Mouse (Mus musculus) erythroblast, embryonic 14.5 days (primary cell): ENCODE results near the gene Tlr6. TPM values are rescaled to one million over a fixed set of nuclear protein-coding genes. Genes with fewer than 3 reads are reported as not detected.

Experiments
- H3K27me3 ChIP-seq: 2 replicates; pipeline ENCODE4 v1.6.1; 2012; ENCODE audit warnings: inconsistent platforms; ENCODE audit not compliant: control insufficient read depth
- H3K36me3 ChIP-seq: 2 replicates; pipeline ENCODE4 v1.6.1; 2012; ENCODE audit warnings: mild to moderate bottlenecking, inconsistent platforms; ENCODE audit not compliant: control insufficient read depth
- H3K4me1 ChIP-seq: 2 replicates; pipeline ENCODE4 v1.6.1; 2012; ENCODE audit warnings: inconsistent platforms; ENCODE audit not compliant: control insufficient read depth
- H3K4me3 ChIP-seq: replicated peaks from 2 replicates; pipeline ENCODE3; 2012; ENCODE audit warnings: moderate library complexity, mild to moderate bottlenecking, inconsistent platforms
- H3K9me3 ChIP-seq: 2 replicates; pipeline ENCODE4 v1.6.1; 2012; ENCODE audit warnings: low read length, inconsistent platforms, mixed read lengths; ENCODE audit not compliant: control insufficient read depth
- GATA1 ChIP-seq: IDR thresholded peaks from 2 replicates; pipeline ENCODE4 v1.6.1; 2012; ENCODE audit warnings: low read length, inconsistent platforms, mixed read lengths
- TAL1 ChIP-seq: IDR thresholded peaks from 3 replicates; pipeline ENCODE4 v1.6.1; 2012; ENCODE audit warnings: low read length, inconsistent platforms, mixed read lengths
- polyA plus RNA-seq: library from polyadenylated mRNA; stranded (reverse); fragments of >175 nt; gene quantifications from 2 replicates; pipeline ENCODE4 v1.2.3, GENCODE M21; 2012

The Tlr6 gene
- not detected in 2 replicates for polyA plus RNA-seq

DNA sequence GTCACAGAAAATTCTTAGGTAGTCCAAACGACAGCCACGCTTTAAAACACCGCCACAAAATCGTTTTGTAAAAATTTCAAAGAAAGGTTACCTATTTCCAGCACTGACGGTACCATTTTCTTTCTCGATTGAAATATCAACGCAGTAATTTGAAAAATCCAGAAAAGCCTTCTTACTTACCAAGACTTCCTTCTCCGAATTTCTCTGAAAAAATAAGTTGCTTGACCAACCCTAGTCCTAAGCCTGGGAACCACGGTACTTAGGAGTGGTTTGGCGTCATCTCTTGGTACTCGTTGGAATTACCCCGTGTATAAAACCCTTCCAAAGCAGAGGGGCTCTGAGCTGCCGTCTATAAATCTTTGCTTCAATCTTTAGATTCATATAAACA lies at the start of gene Tlr6:
Gene Tlr6, minus strand, starts transcription at position 255 of the 388 bp plus-strand sequence.
- H3K36me3 ChIP-seq = no peaks in the 10 kb centered on the region
- TF ChIP-seq GATA1 = no peak
- TF ChIP-seq TAL1 = no peak
- peaks cover 5% of the 10 kb centered on the region for H3K27me3 ChIP-seq
- H3K4me3 ChIP-seq = peak within 1 kb of the TSS; percentile 57
- no peaks in the 10 kb centered on the region for H3K9me3 ChIP-seq
- peaks cover 2% of the 10 kb centered on the region; the same call in 1 of the 2 replicates for H3K4me1 ChIP-seq

DNA sequence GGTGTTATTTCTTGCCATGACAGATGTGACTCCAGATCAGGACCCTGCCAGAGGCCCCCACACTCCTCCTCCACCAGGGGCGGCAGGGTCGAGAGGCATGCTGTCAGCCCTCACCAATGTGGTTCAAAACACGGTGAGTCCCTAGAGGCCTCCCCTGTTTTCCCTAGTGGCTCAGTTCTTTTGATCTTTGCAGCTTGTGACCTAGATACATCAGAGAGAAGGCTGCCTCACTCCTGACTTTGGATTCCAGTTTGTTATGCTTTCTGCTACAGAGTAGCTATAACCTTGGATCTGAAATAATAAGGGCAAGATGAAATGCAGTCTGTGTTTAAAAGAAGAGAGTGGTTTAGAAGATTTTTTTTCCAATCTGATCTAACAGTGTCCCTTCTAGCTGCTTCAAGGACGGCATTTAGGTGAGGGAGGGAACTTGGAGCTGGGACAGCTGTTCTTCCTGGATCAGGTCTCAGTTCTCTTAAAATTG lies 46.2 kb upstream of the Tlr6 start:
- Histone ChIP-seq H3K4me1 (no peaks in the 10 kb centered on the region), H3K36me3 (peaks cover 7% of the 10 kb centered on the region; the same call in 1 of the 2 replicates), H3K9me3 (peaks cover 3% of the 10 kb centered on the region; the same call in 1 of the 2 replicates), H3K4me3 (no peak overlapping the region), H3K27me3 (no peaks in the 10 kb centered on the region)
- TF ChIP-seq TAL1 (no peak), GATA1 (no peak)

DNA sequence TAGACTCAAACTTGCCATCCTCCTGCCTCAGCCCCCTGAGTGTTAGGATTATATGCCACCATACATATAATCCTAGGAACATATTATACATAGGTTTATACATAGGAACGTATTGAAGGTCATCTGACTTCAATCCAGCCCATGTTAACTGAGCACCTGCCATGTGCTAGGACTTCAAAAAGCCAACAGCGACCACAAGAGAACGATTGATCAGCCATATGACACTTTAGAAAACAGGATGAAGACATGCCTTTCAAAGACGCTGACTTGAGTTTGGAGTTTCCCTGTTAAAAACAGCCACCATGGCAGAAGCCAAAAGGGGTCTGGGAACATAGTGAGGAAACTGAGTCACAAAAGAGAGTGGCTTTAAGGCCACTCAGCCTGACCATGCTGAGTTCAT lies 45.4 kb upstream of the Tlr6 start:
- Histone ChIP-seq H3K4me1 (no peaks in the 10 kb centered on the region), H3K27me3 (no peaks in the 10 kb centered on the region), H3K9me3 (0 out of 2 replicates have a peak, but pooled peaks cover under 1% of the 10 kb centered on the region), H3K4me3 (no peak overlapping the region), H3K36me3 (peaks cover 5% of the 10 kb centered on the region; the same call in 1 of the 2 replicates)
- no peak for TF ChIP-seq GATA1
- no peak for TF ChIP-seq TAL1

DNA sequence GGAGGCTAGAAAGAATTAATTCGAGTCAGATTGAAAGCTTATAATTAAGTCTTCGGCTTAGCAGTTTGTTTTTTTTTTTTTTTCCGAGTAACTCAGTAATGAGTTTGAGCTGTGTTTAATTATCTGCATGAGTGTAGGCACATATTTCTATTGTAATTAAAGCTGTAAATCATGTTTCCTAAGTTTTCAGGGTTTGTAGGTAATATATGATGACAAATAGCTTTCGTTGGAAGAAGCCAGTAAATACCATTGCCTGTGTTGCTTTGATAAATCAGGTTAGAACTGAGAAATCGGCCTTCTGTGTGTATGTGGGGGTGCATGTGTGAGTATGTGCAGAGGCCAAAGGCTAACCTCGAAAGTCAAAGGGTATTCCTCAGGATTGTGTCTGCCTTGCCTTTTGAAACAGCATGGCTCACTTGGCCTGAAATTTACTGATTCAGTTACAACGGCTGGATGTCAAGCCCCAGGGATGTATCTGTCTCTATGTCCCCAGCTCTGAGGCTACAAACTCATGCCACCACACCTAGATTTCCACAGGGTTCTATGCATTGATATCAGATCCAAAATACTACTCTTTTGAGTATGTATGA lies 44.1 kb upstream of the Tlr6 start:
- H3K36me3 ChIP-seq = no peaks in the 10 kb centered on the region; the same call in 1 of the 2 replicates
- TF ChIP-seq TAL1 = no peak
- no peak for TF ChIP-seq GATA1
- no peaks in the 10 kb centered on the region for H3K4me1 ChIP-seq
- H3K4me3 ChIP-seq = no peak overlapping the region
- no peaks in the 10 kb centered on the region for H3K9me3 ChIP-seq
- H3K27me3 ChIP-seq = no peaks in the 10 kb centered on the region

DNA sequence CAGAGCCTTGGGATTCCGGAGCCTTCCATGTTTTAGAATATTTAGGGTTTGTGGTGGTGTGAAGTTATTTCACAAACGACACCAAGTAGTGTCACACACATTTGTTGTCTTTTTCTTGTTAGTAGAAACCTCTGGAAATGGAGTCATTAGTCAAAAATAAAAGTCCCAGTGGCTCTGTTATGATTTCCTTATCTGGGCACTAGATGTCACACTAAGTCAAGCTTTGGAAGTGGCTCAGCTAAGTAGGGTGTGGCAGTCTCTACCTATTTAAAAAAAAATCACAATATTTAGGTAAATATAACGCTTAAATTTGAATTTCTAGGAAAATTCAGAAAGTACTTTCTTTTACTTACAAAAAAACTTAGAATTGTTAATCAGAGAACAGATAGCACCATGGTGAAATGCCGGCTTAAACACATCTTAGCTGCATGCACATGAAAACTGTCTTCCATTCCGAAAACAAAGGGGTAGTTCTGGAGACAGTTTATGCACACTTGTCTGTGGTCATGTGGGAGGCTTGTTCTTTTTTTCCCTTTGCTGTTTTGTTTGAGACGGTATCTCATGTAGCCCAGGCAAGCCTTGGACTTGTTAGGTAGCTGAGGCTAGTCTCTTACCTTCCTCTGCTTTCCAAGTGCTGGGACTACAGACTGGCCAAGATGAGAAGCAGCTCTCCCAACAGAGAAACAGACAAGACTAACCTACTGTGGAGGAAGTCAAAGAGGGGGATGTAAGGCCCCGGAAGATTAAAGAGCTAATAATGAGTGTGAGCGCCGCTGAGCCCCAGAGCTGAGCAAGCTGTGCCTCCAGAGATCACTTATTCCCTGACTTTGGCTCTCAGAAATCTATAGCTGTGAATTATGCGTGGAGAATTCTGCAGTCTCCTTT lies 43.3 kb upstream of the Tlr6 start:
- no peaks in the 10 kb centered on the region for H3K27me3 ChIP-seq
- no peaks in the 10 kb centered on the region for H3K9me3 ChIP-seq
- no peaks in the 10 kb centered on the region; the same call in 1 of the 2 replicates for H3K36me3 ChIP-seq
- TF ChIP-seq GATA1 = no peak
- no peak for TF ChIP-seq TAL1
- H3K4me3 ChIP-seq = no peak overlapping the region
- H3K4me1 ChIP-seq = no peaks in the 10 kb centered on the region

DNA sequence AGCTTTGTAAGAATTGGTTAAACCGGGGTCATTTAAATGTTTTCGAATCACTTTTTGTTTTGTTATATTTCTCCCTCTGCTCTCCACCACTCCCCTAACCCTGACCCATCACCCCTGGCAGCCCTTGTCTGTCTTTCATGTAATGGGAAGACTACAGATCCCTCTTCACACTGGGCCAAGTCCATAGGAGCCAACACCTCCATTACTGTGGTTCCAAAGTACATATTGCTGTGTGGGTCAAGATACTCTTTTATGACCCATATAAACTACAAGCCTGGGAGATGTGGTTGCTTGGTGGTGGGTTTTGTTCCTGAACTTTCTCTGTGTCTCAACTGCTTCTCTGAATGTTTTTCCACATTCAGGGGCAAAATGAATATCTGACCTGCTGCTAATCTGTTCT lies 35.5 kb upstream of the Tlr6 start:
- no peak for TF ChIP-seq TAL1
- no peak for TF ChIP-seq GATA1
- no peak overlapping the region for H3K4me3 ChIP-seq
- no peaks in the 10 kb centered on the region for H3K9me3 ChIP-seq
- no peaks in the 10 kb centered on the region for H3K4me1 ChIP-seq
- no peaks in the 10 kb centered on the region; the same call in 1 of the 2 replicates for H3K36me3 ChIP-seq
- H3K27me3 ChIP-seq = no peaks in the 10 kb centered on the region

DNA sequence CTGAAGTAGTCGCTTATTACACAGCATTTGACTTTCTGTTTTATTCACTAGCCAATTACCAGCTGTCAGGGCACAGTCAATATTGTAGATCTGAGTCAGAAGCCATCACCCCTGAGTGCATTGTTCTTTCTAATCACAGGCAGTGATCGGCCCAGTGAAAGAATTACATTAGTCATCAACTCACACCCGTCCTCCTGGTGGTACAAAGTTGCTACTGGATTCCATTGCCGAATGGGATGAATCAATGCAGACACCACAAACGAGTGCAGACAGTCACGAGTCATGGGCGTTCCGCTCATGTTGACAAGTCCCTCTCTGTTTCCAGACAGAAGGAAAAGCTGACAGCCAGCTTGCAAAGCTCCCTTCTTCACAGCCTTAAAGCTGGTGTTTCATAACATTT lies 32.6 kb upstream of the Tlr6 start:
- Histone ChIP-seq H3K9me3 (no peaks in the 10 kb centered on the region), H3K27me3 (no peaks in the 10 kb centered on the region), H3K4me1 (no peaks in the 10 kb centered on the region), H3K36me3 (no peaks in the 10 kb centered on the region; the same call in 1 of the 2 replicates), H3K4me3 (no peak overlapping the region)
- TF ChIP-seq GATA1 (no peak), TAL1 (no peak)

DNA sequence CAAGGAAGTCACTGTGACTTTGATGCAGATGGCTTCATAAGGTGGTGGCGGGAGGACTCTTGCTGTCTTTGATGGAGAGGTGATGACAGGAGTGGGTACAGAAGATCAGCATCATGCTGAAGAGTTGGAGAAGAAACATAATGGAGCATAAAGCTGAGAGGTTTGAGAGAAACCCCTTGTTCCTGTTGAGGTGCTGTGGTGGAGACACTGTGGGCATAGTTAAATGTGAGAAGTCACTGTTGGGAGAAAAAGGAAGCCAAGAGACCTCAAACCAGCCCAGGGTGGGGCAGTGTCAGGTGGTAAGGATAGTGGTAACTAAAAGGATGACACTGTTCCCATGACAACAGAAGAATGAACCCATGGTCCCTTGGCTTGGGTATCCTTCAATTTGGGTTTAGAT lies 30.0 kb upstream of the Tlr6 start:
- no peak overlapping the region for H3K4me3 ChIP-seq

DNA sequence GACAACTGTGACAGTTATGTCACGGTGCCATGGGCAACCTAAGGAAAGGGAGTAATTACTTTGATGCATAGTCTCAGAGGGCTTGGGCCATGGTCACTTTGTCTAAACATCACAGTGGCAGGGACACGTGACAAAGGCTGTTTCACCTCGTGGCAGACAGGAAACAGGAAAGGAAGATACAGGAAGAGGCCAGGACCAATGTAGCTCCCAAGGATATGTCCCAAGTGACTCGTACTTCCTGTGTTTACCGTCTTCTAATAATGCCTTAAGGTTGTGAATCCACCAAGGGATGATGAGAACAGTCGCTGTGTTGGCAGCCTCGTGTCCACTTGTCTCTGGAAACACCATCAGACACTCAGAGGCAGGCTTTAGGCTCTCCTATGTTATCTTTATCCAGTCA lies 26.1 kb upstream of the Tlr6 start:
- H3K4me3 ChIP-seq = no peak overlapping the region

More for the DNA sequence above, 30.0 kb upstream of the Tlr6 start:
- no peaks in the 10 kb centered on the region for H3K27me3 ChIP-seq
- TF ChIP-seq GATA1 (no peak), TAL1 (no peak)
- no peaks in the 10 kb centered on the region; the same call in 1 of the 2 replicates for H3K36me3 ChIP-seq
- no peaks in the 10 kb centered on the region for H3K4me1 ChIP-seq
- no peaks in the 10 kb centered on the region for H3K9me3 ChIP-seq

More for the DNA sequence above, 26.1 kb upstream of the Tlr6 start:
- H3K9me3 ChIP-seq = no peaks in the 10 kb centered on the region
- H3K36me3 ChIP-seq = no peaks in the 10 kb centered on the region; the same call in 1 of the 2 replicates
- no peaks in the 10 kb centered on the region for H3K4me1 ChIP-seq
- H3K27me3 ChIP-seq = no peaks in the 10 kb centered on the region
- no peak for TF ChIP-seq TAL1
- no peak for TF ChIP-seq GATA1
